ENCODE assay signal across 19 mouse cellular contexts in the genomic region with DNA sequence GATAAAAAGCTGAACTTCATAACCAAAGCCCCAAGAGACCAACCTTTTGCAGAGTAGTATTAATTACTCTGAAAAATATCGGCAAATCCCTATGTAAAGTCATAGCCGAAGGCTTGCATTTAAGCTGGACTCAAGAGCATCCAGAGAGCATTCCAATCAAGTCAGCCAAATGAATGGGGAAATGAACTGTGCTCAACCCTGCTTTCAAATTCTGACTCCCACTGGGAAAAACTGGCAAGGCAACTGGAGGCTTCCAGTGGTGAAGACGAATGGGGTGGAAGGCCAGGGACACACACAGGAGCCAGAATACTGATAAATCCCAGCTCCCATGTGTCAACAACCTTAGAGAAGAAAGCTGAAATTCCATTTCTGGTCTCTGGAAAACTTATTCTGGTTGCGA.
DNase-seq lines count a peak whose midpoint lies in the region; ATAC-seq and TF ChIP-seq lines count a peak whose summit lies in the region.
"Had no signal": no experiment of that assay in that cellular context is flagged by ENCODE, and none has a peak within 500 bp of the region (broad histone marks: within the 10 kb centered on the region; RNA-seq: fewer than 3 reads in every experiment).

No protein-coding gene starts in this region.

- TF ChIP-seq CTCF in liver, adult 2 months (IDR thresholded peaks at IDR 0.05; ENCODE audit: low read depth, low read length), result no peak

- H3K27me3 ChIP-seq in liver, adult 2 months (ENCODE audit: control insufficient read depth, insufficient read depth, low read length), result no peaks in the 10 kb centered on the region
- no peaks in the 10 kb centered on the region for H3K27me3 ChIP-seq in liver, embryonic 12.5 days (replicated peaks)
- H3K27me3 ChIP-seq in forebrain, embryonic 14.5 days (replicated peaks; ENCODE audit: control insufficient read depth, insufficient read depth, low read length), result no peaks in the 10 kb centered on the region
- H3K27me3 ChIP-seq: CH12.LX; embryonic facial prominence, embryonic 15.5 days; heart, embryonic 13.5 days; neural tube, embryonic 15.5 days; stomach, embryonic 15.5 days had no signal

- no peak overlapping the region for H3K27ac ChIP-seq in liver, adult 2 months (replicated peaks; ENCODE audit: insufficient read depth, low read depth, low read length)
- no peak overlapping the region for H3K27ac ChIP-seq in liver, embryonic 12.5 days
- H3K27ac ChIP-seq in forebrain, embryonic 14.5 days (ENCODE audit: low read depth, low read length), result no peak overlapping the region; the same call in 1 of the 2 replicates
- H3K27ac ChIP-seq: embryonic facial prominence, embryonic 15.5 days; heart, embryonic 13.5 days; hindbrain, embryonic 14.5 days; macrophage; neural tube, embryonic 15.5 days; stomach, embryonic 15.5 days had no signal

- no peaks in the 10 kb centered on the region for H3K36me3 ChIP-seq in liver, adult 2 months (ENCODE audit: control insufficient read depth, insufficient read depth, low read length)
- H3K36me3 ChIP-seq in liver, embryonic 12.5 days, result no peaks in the 10 kb centered on the region
- no peaks in the 10 kb centered on the region for H3K36me3 ChIP-seq in forebrain, embryonic 14.5 days (ENCODE audit: control insufficient read depth, insufficient read depth, low read length)
- H3K36me3 ChIP-seq: embryonic facial prominence, embryonic 15.5 days; heart, embryonic 13.5 days; neural tube, embryonic 15.5 days; stomach, embryonic 15.5 days had no signal

- ATAC-seq in liver, embryonic 12.5 days, result no peak
- no peak for ATAC-seq in forebrain, embryonic 14.5 days

- DNase-seq in gastrocnemius, postnatal 25 days, result peak; percentile 8
- no peak for DNase-seq in gastrocnemius, postnatal 10 days
- peak; percentile 37 for DNase-seq in liver, adult 2 months (ENCODE audit: extremely low read depth, low read depth, low spot score)
- DNase-seq in adipocyte (ENCODE audit: low spot score), result peak; percentile 34
- peak; percentile 25 for DNase-seq in forebrain, embryonic 14.5 days (ENCODE audit: low spot score)
- DNase-seq in B cell, adult 2 months, result no peak
- DNase-seq in urinary bladder, postnatal 14 days (ENCODE audit: low spot score), result no peak
- DNase-seq: cerebellum, postnatal 36 days; kidney, adult 2 months; layer of hippocampus, postnatal 36 days; thymus, postnatal 25 days had no signal

- H3K9ac ChIP-seq in liver, adult 2 months (ENCODE audit: low read depth, low read length), result no peak overlapping the region
- no peak overlapping the region for H3K9ac ChIP-seq in liver, embryonic 12.5 days
- no peak overlapping the region for H3K9ac ChIP-seq in forebrain, embryonic 14.5 days (ENCODE audit: low read length)
- H3K9ac ChIP-seq: embryonic facial prominence, embryonic 15.5 days; heart, embryonic 13.5 days; hindbrain, embryonic 14.5 days; neural tube, embryonic 15.5 days; stomach, embryonic 15.5 days had no signal

- H3K9me3 ChIP-seq in liver, embryonic 12.5 days (replicated peaks), result no peaks in the 10 kb centered on the region
- no peaks in the 10 kb centered on the region for H3K9me3 ChIP-seq in forebrain, embryonic 14.5 days (replicated peaks; ENCODE audit: control insufficient read depth, low read length)
- H3K9me3 ChIP-seq: embryonic facial prominence, embryonic 15.5 days; heart, embryonic 13.5 days; neural tube, embryonic 15.5 days; stomach, embryonic 15.5 days had no signal

- H3K4me1 ChIP-seq in liver, adult 2 months (ENCODE audit: control insufficient read depth, insufficient read depth, low read length), result no peaks in the 10 kb centered on the region
- H3K4me1 ChIP-seq in liver, embryonic 12.5 days, result no peaks in the 10 kb centered on the region
- H3K4me1 ChIP-seq in forebrain, embryonic 14.5 days (ENCODE audit: control insufficient read depth, insufficient read depth, low read length), result peaks cover 13% of the 10 kb centered on the region
- H3K4me1 ChIP-seq: embryonic facial prominence, embryonic 15.5 days; heart, embryonic 13.5 days; stomach, embryonic 15.5 days had no signal

- TF ChIP-seq POLR2A in liver, adult 2 months (IDR thresholded peaks at IDR 0.05; ENCODE audit: extremely low read depth, insufficient read depth, low read length), result no peak

- H3K4me2 ChIP-seq in liver, embryonic 12.5 days, result no peak overlapping the region
- no peak overlapping the region for H3K4me2 ChIP-seq in forebrain, embryonic 14.5 days (ENCODE audit: low read length)
- H3K4me2 ChIP-seq: embryonic facial prominence, embryonic 15.5 days; heart, embryonic 13.5 days; hindbrain, embryonic 14.5 days; neural tube, embryonic 15.5 days; stomach, embryonic 15.5 days had no signal

- whole genome bisulfite sequencing in liver, adult 2 months, result 76% methylated on average over 4 of the region's 4 CpGs
- 68% methylated on average over 4 of the region's 4 CpGs for WGBS in liver, embryonic 12.5 days (ENCODE audit: insufficient replicate concordance)
- 24% methylated on average over 4 of the region's 4 CpGs for WGBS in forebrain, embryonic 14.5 days

- H3K79me2 ChIP-seq in liver, adult 2 months (ENCODE audit: control insufficient read depth, insufficient read depth, low read length), result no peaks in the 10 kb centered on the region

- no peak overlapping the region for H3K4me3 ChIP-seq in liver, adult 2 months (ENCODE audit: insufficient read depth, low read depth, low read length)
- no peak overlapping the region for H3K4me3 ChIP-seq in liver, embryonic 12.5 days
- no peak overlapping the region for H3K4me3 ChIP-seq in forebrain, embryonic 14.5 days (ENCODE audit: low read depth, low read length)
- H3K4me3 ChIP-seq: embryonic facial prominence, embryonic 15.5 days; heart, embryonic 13.5 days; neural tube, embryonic 15.5 days; stomach, embryonic 15.5 days had no signal

Comparison
In these comparisons a context has a peak if more than half of its experiments do, and no peak if none do; other contexts are left out.
1. DNase-seq: peak in gastrocnemius, postnatal 25 days (single experiment), liver, adult 2 months (single experiment), adipocyte (single experiment) and forebrain, embryonic 14.5 days (single experiment); none in gastrocnemius, postnatal 10 days (single experiment), B cell, adult 2 months (0 of 2) and urinary bladder, postnatal 14 days (single experiment).